Mouse (Mus musculus) adrenal gland, adult 8-10 months (tissue): ENCODE measurements at regions not wholly inside any gene's neighbourhood (a gene's known extent, or its start where the extent isn't known, plus 50 kb on each side); places are given as distances from the start of the nearest gene placed in this dataset.
A peak's percentile ranks its signal among the peaks of the same experiment; 100 is the strongest.

Experiments used
- DNase-seq: peaks from one replicate; pipeline ENCODE4 v3.0.0; 2022

GRCm38 (mm10) chr8:89905588-89905987 is 442.6 kb downstream of the Tox3 start:
- DNase-seq = no peak

DNA sequence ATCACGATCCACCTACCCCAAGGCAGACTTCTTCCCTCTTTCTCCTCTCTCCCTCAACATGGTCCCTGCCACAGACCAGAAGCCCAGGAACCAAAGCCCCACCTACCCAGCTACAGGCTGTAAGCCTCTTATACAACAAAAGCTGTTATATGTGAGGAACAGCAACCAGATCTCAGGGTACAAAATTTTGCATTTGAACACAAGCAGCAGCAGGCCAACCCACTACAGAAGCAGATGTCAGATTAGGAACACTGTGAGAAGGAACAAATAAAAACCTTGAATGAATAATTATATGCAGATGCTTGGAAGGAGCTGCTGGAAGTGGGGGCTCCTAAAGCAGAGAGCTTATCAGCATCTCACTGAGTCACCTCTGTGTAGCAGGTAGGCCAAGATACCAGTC is 444.8 kb downstream of the Tox3 start:
- DNase-seq = no peak

DNA sequence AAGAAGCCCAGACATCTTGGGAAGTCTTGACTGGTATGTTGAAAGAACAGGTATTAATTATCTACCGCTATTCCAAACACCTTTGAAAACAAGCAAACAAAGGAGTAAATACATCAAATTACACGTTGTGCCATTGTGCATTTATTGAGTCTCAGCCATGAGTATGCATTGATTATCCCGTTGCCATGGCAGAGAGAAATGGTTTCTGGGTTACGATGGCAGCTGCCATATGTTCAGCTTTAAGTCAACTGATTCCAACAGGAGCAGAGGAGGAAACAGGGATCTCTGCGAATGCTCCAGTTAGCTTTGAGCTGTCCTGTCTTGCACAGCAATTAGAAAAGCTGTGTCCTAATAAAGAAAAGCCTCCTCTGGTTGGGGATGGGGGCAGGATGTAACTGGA is 475.4 kb downstream of the Tox3 start:
- DNase-seq = no peak

DNA sequence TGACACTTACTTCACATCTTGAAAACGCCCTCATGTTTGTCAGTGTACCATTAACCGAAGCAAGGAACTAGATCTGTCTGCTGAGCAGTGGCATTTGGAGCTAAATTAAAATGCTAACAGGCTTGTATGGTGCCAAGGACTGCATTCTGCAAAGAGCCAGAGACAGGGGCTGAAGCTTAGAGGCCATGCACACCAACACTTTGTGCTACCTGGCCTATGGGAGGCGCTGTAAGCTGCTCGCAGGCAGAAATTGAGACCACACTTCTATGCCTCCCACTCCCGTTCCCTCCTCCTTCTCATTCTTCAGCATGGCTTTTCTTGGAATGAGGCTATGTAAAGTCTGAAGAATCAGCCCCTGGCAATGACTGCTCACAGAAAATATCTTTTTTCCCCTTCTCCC is 476.2 kb downstream of the Tox3 start:
- DNase-seq = no peak

DNA sequence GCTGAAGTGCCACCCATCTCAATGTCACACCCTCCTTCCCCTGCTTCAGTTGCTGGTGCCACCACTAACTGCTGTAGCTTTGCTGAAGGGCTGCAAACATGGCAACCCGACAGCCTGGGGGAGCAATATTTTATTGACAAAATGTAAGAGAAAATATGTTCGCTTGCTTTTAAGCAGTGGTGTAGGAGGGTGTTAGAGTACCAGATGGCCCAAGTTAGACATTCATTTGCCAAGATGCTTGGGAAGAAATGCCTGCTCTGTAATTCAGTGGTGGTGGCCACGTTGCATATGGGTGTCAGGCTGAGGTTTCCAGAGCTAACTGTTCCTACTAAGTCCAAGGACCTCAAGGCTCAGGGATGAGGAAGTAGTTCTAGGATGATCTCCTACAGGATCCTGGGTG is 488.3 kb downstream of the Tox3 start:
- DNase-seq = no peak

DNA sequence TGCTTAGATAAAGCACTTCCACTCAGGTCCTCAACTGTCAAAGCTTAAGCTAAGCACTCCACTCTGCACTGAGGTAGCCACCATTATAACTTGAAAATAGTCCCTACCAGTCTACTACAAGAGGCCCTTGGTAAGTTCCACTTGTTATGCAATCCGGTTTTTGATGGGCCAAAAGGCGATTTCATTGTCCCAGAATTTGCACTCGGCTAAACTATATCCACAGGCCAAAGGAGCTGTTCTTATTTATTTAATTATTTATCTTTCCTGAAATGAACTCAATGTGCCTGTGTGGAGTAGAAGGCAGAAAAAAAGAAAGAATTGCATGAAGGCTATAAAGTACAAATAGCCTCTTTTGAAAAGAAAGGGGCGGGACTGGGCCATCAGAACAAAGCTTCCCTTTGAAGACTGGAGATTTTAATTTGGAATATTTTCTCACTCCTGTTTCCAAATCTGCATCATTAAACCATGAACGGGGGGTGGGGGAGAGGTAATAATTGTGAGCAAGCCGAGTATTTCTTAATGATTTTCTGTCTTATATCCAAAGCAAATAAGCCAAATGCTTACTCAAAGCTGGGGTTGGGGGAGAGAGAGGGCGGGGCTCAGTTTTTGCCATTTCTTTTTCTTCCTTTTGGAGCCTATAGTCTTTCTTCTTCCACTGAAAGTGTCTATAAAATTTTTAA is 489.3 kb downstream of the Tox3 start:
- no peak for DNase-seq

DNA sequence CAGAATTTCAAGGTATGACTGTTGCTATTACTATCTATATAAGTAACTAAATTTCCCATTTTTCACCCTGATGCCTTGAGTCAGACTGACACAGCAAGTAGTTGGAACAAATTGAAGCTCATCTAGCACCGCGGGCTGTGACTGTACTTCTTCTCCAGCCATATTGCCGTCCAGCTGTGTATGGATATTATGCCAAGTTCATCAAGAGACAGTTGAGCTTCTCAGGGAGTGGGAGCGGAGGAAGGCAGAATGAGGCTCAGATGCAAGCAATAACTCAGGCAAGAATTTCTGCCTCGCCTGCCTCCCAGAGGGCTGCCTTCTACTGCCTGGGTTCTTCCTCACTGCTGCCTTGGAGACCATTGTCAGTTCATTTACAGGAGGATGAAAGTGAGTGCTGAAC is 492.6 kb downstream of the Tox3 start:
- no peak for DNase-seq

GRCm38 (mm10) chr8:89850209-89850796 is 497.8 kb downstream of the Tox3 start:
- DNase-seq = peak; percentile 5

DNA sequence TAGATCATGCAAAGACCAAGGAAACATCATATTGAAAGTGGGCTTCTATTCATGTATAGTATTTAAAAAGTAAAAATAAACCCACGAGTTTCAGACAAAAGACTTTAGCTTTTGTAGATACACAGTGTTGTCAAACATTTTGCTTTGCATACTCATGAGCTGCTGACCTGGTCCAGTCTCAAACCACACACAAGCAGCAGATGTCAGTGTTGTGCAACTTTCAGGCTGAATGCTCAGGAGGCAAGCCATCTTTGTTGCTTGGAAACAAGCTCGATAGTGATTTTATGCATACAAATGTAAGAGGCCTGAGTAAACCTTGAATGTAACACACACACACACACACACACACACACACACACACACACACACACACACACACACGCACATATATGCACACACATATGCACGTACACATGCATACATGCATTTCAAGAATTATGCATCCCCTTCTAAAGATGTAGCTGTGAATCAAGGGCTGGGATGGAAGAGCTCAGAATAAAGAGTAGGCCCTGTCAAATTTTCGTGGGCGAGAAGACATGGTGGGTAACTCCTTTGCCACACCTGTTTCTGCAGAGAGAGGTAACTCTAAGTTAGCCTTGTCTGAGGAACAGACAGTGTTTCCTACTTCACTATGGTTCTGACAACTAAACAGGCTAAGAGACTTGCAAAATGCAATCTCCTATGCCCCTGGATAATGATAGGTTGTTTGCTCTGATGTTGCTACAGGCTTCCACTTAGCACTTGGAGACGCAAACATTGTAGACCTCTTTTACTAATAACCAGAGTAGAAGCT is 498.5 kb downstream of the Tox3 start:
- DNase-seq = no peak

DNA sequence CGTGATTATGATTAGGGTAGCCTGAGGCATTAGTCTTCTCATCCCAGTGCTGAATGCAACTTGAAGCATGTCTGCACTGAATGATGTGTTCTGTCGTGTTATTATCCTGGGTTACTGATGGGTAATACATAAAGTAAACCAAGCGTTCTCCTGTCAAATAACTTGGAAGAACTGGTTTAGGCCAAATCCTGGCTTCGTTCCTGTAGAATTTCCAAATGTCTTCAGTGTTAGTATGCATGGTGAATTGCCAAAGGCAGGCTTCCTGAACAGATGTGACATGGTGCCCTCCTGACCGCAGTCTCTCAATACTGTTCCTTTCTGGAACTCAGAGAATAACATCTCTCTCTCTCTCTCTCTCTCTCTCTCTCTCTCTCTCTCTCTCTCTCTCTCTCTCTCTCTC is 509.6 kb downstream of the Tox3 start:
- DNase-seq = no peak

DNA sequence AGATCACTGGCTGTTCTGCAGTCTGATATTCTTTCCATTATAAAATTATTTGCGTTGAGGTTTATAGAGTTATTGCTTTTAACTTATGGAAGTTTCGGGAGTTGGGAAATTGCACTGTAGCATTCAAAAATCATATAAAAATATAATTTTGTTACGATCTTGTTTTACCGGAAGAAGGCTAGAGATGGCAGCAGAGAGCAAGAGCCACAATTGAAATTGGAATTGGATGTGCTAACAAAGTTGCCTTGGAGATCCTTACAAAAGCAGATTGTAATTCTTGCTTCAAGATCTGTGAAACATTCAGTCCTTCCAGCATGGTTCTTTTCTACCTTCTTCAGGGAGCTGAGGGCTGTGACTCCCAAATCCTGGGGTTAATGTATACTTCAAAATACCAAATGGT is 514.4 kb downstream of the Tox3 start:
- DNase-seq = no peak

- no peak for DNase-seq
These were observed 523.6 kb downstream of the Tox3 start for GRCm38 (mm10) chr8:89824586-89824985.

GRCm38 (mm10) chr8:89823631-89824030 is 524.5 kb downstream of the Tox3 start:
- DNase-seq = no peak

- no peak for DNase-seq
These were observed 536.0 kb downstream of the Tox3 start for GRCm38 (mm10) chr8:89812036-89812711.

- DNase-seq = no peak
These were observed 559.8 kb downstream of the Tox3 start for GRCm38 (mm10) chr8:89788296-89788695.

DNA sequence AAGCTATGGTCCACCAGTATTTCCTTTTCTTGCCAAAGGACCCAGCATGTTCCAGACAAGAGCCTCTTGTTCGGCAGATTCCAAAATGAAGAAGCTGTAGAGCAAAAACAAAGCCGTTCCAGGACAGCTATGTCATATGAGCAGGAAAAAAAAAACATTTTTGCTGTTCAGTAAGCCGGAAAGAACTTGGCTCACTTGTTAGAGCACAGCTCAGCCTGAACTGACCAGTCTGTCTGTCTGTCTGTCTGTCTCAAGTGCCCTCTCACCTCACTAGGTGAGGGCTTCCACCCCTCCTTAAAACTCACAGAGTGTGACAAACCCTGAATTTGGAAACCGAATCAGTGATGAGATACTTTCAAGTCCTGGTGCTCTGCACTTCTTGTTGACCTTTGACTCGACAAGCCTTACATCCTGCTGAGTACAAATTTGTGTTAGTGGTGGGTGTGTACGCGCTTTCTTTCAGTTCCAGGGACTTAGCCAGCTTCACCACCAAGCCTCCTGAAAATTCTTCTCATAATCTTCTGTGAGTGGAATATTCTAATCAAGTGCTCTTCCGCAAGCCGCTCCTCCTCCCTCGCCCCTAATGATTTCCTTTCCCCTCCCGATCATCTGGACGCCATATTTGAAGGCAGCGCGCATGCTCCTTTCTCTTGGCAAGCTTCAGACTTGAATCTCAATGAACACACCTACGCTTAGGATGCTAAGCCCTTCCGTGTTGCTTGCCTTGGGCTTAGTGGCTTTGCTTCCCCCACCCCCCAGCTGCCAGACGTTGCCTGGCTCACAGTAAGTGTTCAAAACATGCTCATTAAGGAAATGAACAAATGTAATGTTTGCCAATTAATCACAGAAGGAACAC is 560.9 kb downstream of the Tox3 start:
- DNase-seq = no peak

DNA sequence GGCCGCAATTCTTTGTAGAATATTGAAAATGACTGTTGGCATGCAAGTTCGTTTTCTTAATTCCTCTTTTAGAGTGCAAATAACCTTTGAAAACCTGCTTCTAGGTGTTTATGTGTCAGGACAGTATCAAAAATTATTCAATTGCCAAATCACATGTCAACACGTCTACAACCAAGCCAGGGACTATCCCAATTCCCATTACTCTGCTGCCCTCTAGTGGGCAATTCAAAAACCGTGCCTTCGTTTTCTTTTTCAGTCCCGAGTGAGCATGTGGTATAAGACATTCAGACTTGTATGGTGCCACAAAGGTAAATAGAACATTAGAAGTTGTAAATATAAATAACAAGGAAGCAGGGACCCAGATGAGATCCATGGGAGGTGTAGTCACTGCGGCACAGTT is 563.1 kb downstream of the Tox3 start:
- DNase-seq = peak; percentile 16

DNA sequence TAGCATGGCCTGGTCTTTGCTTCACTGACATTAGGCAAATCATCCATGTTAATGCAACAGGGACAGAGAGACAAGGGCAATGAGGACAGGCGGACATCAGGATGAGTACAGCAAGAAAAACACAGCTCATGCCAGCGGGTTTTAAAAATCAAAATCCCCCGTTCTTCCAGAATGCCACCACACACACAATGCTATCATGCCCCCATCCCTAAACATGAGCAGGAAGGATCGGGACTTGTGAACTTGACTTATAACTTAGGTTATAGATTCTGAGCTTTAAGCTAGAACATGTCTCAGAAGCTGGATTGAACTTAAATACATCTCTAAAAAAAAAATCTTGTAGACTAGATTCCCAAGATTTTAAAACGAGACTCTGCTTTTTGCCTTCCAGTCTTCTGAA is 564.8 kb downstream of the Tox3 start:
- DNase-seq = no peak

DNA sequence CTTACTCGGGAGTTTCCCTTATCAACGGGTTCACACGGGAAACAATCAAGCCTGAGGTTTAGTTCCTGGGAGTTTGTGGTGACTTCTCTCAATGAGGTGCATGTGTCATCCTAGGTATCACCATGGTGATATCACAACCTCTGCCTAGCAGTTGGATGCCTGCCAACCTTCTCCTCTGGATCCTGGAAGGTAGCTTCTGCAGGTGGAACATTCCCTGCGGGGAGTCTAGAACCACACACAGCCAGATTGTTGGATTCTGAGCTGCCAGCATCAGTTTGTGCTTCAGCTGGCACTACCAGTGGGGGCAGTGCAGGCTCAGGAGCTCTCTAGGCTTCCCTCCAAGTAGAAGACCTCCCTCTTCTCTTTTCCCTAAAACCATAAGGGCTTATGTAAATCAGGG is 581.8 kb downstream of the Tox3 start:
- no peak for DNase-seq

- no peak for DNase-seq
These were observed 588.6 kb downstream of the Tox3 start for GRCm38 (mm10) chr8:89759531-89759930.

DNA sequence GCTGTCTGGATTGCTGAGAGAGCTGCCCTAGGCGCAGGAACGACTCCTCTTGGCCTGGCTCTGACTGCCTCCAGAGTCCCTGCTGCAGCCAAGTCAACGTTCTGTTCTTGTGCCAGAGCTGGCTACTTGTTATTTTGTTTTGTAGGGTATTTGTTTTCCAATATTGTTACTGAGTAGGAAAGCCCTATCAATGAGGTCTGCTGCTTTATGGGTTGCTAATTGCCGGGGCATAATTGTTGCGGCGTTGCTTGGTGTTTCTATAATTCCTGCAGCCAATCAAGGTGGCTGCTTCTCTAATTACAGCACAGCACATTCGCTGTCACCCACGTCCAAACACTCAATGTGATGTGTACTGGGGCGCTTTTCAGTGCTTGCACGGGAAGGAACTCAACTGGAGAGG is 589.4 kb downstream of the Tox3 start:
- DNase-seq = no peak

GRCm38 (mm10) chr8:89755951-89756350 is 592.2 kb downstream of the Tox3 start:
- DNase-seq = no peak
